Mouse (Mus musculus) spleen, adult 18-20 months (tissue): ENCODE data around the gene Snd1.

Experiments
- DNase-seq, 2 experiments: peaks; one replicate each; pipeline ENCODE4 v3.0.0; 2022; ENCODE audit warnings: mixed read lengths in 2 of 2

The Snd1 gene

GRCm38 (mm10) chr6:28599120-28599519 is 124.2 kb downstream of the Snd1 start:
- no peak for DNase-seq

- DNase-seq: no peak
These were observed 125.5 kb downstream of the Snd1 start for GRCm38 (mm10) chr6:28600404-28600803.

GRCm38 (mm10) chr6:28603401-28603800 is 128.5 kb downstream of the Snd1 start:
- no peak for DNase-seq

GRCm38 (mm10) chr6:28603823-28604222 is 128.9 kb downstream of the Snd1 start:
- DNase-seq: no peak

GRCm38 (mm10) chr6:28609291-28609690 is 134.4 kb downstream of the Snd1 start:
- no peak for DNase-seq

- no peak for DNase-seq
These were observed 135.2 kb downstream of the Snd1 start for GRCm38 (mm10) chr6:28610127-28610526.

- DNase-seq: no peak
These were observed 138.5 kb downstream of the Snd1 start for GRCm38 (mm10) chr6:28613441-28613840.

- DNase-seq: no peak
These were observed 139.9 kb downstream of the Snd1 start for GRCm38 (mm10) chr6:28614856-28615255.

- no peak for DNase-seq
These were observed 140.5 kb downstream of the Snd1 start for GRCm38 (mm10) chr6:28615408-28615807.

GRCm38 (mm10) chr6:28615966-28616365 is 141.0 kb downstream of the Snd1 start:
- no peak for DNase-seq

- no peak for DNase-seq
These were observed 143.4 kb downstream of the Snd1 start for GRCm38 (mm10) chr6:28618299-28618698.

GRCm38 (mm10) chr6:28618751-28619153 is 143.8 kb downstream of the Snd1 start:
- DNase-seq: peak in 1 of 2 experiments; percentile 17

GRCm38 (mm10) chr6:28621431-28621830 is 146.5 kb downstream of the Snd1 start:
- no peak for DNase-seq

GRCm38 (mm10) chr6:28621961-28622360 is 147.0 kb downstream of the Snd1 start:
- no peak for DNase-seq

GRCm38 (mm10) chr6:28622522-28622921 is 147.6 kb downstream of the Snd1 start:
- DNase-seq: no peak

GRCm38 (mm10) chr6:28622963-28623362 is 148.0 kb downstream of the Snd1 start:
- no peak for DNase-seq

GRCm38 (mm10) chr6:28628408-28628807 is 153.5 kb downstream of the Snd1 start:
- no peak for DNase-seq

GRCm38 (mm10) chr6:28629866-28630265 is 154.9 kb downstream of the Snd1 start:
- DNase-seq: no peak

GRCm38 (mm10) chr6:28630926-28631325 is 156.0 kb downstream of the Snd1 start:
- DNase-seq: no peak

GRCm38 (mm10) chr6:28633120-28633519 is 158.2 kb downstream of the Snd1 start:
- no peak for DNase-seq

- DNase-seq: no peak
These were observed 158.7 kb downstream of the Snd1 start for GRCm38 (mm10) chr6:28633656-28634055.

- DNase-seq: no peak
These were observed 160.2 kb downstream of the Snd1 start for GRCm38 (mm10) chr6:28635092-28635491.

- no peak for DNase-seq
These were observed 160.8 kb downstream of the Snd1 start for GRCm38 (mm10) chr6:28635531-28636348.

- no peak for DNase-seq
These were observed 165.1 kb downstream of the Snd1 start for GRCm38 (mm10) chr6:28640088-28640487.

GRCm38 (mm10) chr6:28642909-28643308 is 168.0 kb downstream of the Snd1 start:
- no peak for DNase-seq
